Mouse (Mus musculus) cerebellum, adult 18-20 months (tissue): ENCODE measurements around the gene Lingo2.
A peak's percentile ranks its signal among the peaks of the same experiment; 100 is the strongest.

ENCODE experiments used
- DNase-seq, 2 experiments: peaks; one replicate each; pipeline ENCODE4 v3.0.0; 2021

Gene Lingo2

DNA sequence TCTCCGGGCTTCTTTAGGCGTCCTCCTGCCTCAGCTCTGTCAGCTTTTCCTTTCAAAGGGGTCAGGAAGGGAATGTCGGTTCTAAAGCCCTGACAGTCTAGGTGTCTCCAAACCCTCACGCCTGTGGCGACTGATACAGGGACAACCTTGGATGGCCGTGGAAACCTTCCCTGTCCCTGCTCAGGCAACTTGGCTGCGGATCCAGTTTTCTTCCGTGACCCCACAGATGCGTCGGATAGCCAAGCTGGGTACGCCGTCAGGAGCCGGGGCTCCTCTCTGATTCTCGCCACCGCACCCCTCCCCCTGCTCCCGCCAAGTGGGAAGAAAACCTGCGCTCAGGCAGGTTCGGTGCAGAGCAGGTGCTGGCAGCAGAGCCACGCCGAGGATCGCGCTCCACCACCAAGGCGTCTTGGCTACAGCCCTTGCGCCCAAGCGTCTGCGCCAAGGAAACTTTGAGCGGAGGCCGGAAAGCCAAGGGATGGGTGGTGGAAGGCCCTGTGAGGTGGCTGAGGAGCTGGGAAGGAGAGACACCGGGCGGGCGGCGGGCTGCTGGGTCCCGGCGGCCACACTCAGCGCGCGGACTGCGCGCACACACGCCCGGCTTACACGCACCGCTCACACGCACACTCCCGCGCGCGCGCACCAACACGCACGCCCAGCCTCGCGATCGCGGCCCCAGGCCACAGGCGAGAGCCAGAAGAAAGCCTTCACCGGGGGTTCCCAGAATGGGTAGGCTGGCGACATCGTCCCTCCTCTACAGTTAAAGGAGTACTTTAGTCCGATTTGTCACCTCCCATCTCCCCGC is at the start of gene Lingo2:
TSS of gene Lingo2 (minus strand) at position 598 of the 805 bp plus-strand sequence.
- no peak for DNase-seq

DNA sequence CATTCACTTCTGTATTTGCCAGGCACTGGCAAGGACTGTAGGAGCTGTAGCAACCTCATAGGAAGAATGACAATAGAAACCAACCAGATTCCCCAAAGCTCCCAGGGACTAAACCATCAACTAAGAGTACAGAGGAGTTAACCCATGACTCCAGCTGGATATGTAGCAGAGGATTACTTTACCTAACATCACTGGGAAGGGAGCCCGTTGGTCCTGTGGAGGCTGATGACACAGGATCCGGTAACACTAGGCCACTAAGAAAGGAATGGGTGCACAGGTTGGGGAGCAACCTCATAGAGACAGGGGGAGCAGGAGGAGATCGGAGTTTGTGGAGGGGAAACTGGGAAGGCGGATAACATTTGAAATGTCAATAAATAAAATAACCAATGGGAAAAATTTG is 21.8 kb upstream of the Lingo2 start:
- DNase-seq, result no peak

GRCm38 (mm10) chr4:36952431-36953429 is 1.2 kb upstream of the Lingo2 start:
- no peak for DNase-seq

GRCm38 (mm10) chr4:36951955-36952215 is 338 bp upstream of the Lingo2 start:
- DNase-seq, result no peak

DNA sequence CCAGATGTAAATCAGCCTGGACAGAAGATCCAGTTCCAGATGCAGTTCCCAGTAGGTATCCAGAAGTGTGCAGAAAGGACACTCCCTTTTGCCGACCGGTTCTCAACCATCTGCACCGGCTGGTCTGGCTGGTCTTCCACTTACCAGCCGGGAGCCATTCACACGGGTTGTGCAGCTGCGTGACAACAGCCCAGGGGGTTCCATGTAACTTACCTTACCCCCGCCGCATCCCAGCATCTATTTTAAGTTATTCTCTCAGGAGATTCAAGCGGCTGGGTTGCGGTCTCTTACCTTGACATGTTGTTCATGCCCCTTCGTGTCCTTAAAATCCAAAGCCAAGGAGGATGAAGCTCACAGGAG is 777 bp downstream of the Lingo2 start:
- DNase-seq, result no peak

GRCm38 (mm10) chr4:36950021-36950751 is 1.4 kb downstream of the Lingo2 start:
- peak; percentile 6 to 19 for DNase-seq

- DNase-seq, result no peak
Measured at GRCm38 (mm10) chr4:36890810-36891209, 60.7 kb downstream of the Lingo2 start.

GRCm38 (mm10) chr4:36890365-36890764 is 61.2 kb downstream of the Lingo2 start:
- DNase-seq, result no peak

GRCm38 (mm10) chr4:36874781-36875180 is 76.8 kb downstream of the Lingo2 start:
- DNase-seq, result no peak

GRCm38 (mm10) chr4:36824982-36825381 is 126.6 kb downstream of the Lingo2 start:
- no peak for DNase-seq

DNA sequence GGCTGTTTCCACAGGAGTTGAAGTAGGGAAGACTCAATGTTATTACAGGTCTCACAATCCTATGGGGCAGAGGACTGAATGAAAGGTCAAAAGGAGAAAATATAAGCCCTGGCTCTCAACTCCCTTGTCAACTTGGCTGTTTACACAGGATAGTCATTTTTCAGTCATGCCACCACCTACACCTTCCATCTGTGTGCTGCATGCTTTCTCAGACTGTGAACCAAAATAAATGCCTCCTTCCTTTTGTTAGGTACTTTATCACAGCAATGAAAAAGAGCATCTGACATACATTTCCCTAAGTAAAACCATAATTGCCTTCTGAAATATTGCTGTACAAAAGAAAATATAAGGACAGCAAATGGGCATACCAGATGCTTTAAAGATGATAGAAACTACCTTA is 129.6 kb downstream of the Lingo2 start:
- DNase-seq, result no peak

GRCm38 (mm10) chr4:36775088-36775487 is 176.5 kb downstream of the Lingo2 start:
- DNase-seq, result no peak

GRCm38 (mm10) chr4:36730691-36731090 is 220.9 kb downstream of the Lingo2 start:
- no peak for DNase-seq

DNA sequence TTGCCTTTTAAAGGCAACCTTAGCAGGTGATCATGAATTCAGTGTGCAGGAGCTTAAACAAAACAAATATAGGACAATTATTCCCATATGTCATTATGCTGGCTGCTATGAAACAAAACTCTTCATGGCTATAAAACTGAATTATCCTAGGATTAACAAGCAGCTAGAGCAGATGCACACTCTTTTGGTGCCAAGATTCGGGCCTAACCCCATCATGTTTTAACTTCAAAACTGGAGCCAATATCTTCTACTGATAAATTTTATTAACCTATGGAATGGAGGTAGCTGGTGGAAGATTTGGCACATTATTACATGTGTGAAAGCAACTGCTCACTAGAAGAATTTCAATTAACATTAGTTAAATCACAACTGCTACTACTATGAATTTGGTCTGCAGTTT is 235.1 kb downstream of the Lingo2 start:
- DNase-seq, result no peak

GRCm38 (mm10) chr4:36698888-36699287 is 252.7 kb downstream of the Lingo2 start:
- no peak for DNase-seq

DNA sequence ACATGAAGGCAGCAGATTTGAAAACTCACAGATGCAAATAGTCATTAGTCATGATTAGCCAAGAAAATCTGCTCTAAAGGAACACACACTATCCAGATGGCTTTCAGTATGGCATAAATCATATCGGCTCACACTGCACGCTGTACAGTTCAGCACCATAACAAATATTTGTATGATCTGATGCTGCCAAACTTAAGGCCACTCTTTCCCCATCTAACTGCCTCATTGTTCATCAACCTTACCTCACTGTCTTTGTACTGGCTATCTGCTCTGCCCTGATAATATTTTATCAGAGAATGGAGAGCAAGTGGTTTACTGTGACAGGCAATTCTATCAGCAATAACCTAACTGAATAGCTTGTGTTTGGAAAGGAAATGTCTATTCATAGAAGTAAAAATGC is 254.7 kb downstream of the Lingo2 start:
- DNase-seq, result no peak

DNA sequence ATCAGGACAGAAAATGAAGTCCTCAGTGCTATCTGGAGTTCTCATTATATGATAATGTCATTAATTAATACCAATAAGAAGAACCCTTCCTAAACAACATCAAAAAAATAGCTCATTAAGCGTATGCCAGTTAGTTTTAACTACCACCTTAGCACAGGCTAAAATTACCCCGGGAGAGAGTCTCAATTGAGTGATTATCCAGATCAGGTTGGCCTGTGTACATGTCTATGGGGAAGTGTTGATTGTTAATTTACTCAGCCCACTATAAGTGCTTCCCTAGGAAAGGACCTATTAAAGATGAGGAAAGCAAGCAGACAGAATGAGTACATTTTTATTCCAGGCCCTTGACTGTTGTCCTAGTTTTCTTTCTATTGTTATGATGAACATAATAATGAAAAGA is 291.6 kb downstream of the Lingo2 start:
- DNase-seq, result no peak

DNA sequence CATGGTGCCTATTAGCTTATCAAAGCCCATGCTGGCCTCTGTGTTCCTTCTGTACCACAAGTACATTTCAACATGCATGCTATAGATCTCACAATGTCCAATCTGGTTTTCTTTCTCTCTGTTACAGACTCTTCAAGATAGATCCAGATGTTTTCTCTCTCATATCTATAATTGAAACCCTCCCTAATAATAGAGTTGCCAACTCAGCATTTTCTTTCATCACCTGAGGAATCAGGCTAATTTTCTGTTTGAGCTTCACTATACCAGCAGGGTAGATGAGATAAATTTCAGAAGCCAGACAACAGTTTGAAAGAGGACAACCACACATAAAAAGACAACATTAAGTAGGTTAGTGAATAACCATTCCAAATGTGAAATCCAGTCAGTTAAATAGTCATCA is 303.8 kb downstream of the Lingo2 start:
- DNase-seq, result no peak

- no peak for DNase-seq
Measured at GRCm38 (mm10) chr4:36635666-36636065, 315.9 kb downstream of the Lingo2 start.

DNA sequence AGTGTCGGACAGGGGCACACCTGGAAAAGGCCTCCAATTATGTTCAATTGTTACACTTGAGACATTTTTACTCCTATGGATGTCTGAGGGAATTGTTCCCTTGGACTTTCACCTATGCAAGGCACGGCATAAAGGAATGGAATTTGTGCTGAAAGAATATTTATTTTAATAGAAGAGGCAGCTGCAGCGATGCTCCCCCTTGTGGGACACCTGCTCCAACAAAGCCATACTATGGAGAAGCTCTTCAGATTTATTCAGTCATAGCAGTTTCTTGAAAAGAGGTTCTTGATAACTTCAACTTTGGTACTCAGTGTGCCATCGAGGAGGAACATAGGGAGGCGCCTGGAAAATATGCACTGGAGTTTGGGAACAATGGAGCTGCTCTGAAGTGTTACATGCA is 374.7 kb downstream of the Lingo2 start:
- DNase-seq, result no peak

DNA sequence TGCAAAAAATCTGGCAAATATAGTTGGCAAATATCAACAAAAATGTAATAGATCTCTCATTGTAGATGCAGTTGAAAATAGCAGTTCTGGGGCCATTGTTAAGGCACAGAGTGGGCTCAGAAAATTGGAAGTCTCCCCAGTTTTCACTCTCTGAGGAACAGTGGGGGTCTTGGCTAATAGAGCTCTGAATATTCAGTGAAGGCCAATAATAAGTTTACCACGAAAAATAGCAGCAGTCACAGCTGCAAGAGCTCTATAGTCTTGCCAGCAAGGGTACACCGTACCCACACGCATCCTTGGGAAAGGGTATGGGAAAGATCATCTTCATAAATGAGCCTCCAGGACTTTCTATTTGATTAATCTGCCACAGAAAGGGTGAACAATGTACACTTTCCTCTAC is 375.3 kb downstream of the Lingo2 start:
- no peak for DNase-seq

GRCm38 (mm10) chr4:36566544-36566943 is 385.0 kb downstream of the Lingo2 start:
- no peak for DNase-seq

- no peak for DNase-seq
Measured at GRCm38 (mm10) chr4:36560997-36561396, 390.6 kb downstream of the Lingo2 start.
